Mouse (Mus musculus) gastrocnemius, postnatal 4 days (tissue): ENCODE measurements at regions not wholly inside any gene's neighbourhood (a gene's known extent, or its start where the extent isn't known, plus 50 kb on each side); places are given as distances from the start of the nearest gene placed in this dataset.

ENCODE experiments used
- DNase-seq, 2 experiments: peaks; one replicate each; pipeline ENCODE4 v3.0.0; 2021 to 2022; ENCODE audit warnings: low spot score in 2 of 2, mixed read lengths in 2 of 2

DNA sequence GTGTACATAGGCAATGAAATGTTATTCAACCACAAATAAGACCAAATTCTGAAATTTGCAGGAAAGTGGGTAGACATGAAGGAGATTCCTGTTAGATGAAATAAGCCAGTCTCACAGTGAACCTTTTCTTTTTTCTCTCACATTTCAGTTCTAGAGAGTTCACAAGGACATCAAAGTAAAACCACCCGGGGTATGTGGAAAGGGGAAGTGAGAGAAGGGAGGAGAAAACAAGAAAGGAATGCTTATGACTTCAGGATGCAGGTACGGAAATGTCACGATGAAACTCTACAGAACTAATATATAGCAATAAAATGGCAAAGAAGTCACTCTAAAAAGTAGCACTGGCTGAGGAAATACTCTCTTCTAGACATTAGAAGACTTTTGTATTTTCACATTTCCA lies 548.7 kb upstream of the Klf4 start:
- no peak for DNase-seq

GRCm38 (mm10) chr4:56070664-56071334 lies 538.5 kb upstream of the Klf4 start:
- peak in 1 of 2 experiments; percentile 38 for DNase-seq

- DNase-seq, result no peak
Measured at GRCm38 (mm10) chr4:56068859-56069258, 536.6 kb upstream of the Klf4 start.

DNA sequence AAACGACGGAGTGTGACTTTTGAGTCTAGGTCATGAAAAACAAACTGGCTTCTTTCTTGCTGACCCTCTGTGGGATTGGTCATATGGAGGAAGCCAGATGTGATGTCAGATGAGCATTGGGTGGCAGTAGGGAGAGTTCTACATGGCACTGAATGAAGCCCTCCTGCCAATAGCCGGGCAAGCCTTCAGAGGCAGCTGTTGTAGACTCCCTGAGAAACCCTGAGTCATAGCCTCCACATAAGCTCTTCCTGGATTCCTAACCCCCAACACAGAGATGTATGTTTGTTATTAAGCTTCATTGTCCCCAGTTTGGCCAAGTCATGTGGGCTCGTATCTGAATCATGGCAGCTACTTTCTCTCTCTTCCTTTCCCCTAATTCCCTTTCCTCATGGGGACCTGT lies 532.4 kb upstream of the Klf4 start:
- no peak for DNase-seq

- DNase-seq, result no peak
Measured at GRCm38 (mm10) chr4:56051792-56052380, 519.6 kb upstream of the Klf4 start.

- DNase-seq, result no peak
Measured at GRCm38 (mm10) chr4:56039327-56039726, 507.1 kb upstream of the Klf4 start.

DNA sequence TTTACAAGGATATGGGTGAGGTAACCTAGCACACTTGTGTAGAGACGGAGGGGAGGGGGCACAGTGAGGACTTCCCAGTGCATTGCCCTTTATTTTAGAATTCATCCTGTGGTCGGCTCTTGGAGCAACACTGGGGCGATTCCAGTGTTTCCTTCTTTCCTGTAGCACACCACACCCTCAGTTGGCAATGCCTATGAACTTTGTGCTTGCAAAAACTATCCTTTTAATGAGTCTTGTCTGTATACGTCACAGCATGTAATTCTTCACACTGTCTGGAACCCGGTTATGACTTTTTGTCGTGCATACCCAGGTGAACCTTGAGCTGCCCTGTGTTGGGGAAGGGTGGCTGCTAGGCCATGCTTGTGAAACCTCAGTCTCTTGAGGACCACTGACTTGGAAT lies 504.1 kb upstream of the Klf4 start:
- no peak for DNase-seq

DNA sequence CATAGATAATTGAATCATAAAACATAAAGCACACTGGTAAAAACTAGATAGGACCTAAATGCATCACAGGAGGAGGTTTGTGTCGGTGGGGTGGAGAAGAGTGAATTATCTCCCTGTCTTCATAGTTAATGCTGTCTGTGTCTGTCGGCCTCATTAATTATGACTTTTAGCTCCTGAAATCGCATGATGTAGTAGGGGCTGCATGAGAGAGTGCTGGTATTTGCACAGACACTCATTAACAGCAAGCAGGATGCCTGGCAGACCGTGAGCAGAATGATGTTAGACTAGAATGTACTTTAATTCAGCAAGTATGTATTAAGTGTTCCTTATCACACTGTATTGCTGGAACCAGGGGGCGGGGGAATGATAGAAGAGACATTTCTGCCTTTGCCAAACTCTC lies 503.3 kb upstream of the Klf4 start:
- no peak for DNase-seq

GRCm38 (mm10) chr4:56028441-56028840 lies 496.2 kb upstream of the Klf4 start:
- no peak for DNase-seq

DNA sequence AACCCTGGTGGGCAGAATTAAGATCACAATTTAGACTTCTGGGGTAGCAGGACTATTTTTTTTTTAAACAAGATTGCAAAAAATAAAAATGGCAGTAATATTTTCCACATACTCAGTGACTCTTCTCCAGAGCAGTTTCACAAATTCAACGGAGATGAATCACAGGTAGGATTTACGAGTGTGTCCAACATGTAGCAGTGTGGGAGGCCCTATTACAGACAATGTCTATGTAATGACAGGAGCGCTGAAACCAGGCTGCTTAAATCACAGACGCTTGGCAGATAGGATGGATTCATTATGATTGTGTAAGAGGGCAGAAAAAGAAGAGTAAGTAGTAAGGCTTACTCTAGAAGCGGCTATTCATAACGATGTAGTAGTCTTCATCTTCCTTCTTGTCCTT lies 495.0 kb upstream of the Klf4 start:
- DNase-seq, result no peak

- DNase-seq, result no peak
Measured at GRCm38 (mm10) chr4:56024478-56024877, 492.2 kb upstream of the Klf4 start.

GRCm38 (mm10) chr4:56018212-56018611 lies 485.9 kb upstream of the Klf4 start:
- no peak for DNase-seq

DNA sequence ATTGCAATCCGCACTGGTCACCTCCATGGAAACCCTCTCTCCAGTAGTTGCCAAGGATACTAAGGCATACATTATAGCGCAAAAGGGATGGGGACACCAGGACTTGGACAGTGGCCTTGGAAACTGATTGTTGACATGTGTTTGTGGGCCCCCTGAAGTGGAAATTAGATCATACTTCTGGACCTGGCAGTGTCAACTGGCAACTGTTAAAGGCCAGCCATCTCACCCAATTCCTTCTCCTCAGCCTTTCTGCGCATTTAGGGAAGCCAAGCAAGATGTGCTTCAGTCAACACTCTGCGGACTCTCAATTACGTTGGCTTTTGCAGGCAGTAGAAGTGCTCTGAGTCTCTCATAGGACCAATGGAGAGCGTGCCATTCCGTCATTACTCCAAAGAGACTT lies 483.2 kb upstream of the Klf4 start:
- no peak for DNase-seq

- no peak for DNase-seq
Measured at GRCm38 (mm10) chr4:56008287-56008686, 476.0 kb upstream of the Klf4 start.

- no peak for DNase-seq
Measured at GRCm38 (mm10) chr4:56004227-56004626, 472.0 kb upstream of the Klf4 start.

- peak in 1 of 2 experiments; percentile 24 for DNase-seq
Measured at GRCm38 (mm10) chr4:56001312-56001731, 469.1 kb upstream of the Klf4 start.

GRCm38 (mm10) chr4:55984026-55984425 lies 451.8 kb upstream of the Klf4 start:
- DNase-seq, result no peak

DNA sequence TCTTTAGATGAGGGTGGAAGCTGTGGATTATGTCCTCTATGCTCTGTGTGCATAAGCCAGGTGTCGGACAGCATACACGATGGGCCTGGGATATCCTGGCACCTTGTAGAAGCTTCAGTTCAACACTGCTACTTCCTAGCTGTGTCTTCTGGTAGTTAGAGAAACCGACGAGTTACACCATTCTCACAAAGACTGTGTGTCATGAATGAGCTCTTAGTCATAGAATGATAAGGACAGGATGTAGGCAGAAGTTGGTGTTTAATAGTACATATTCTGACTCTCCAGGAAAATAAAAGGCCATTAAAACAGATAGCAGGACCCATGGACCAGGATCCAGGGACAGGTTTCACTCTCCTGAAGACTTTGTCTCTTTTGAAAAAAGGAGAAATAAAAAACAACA lies 446.3 kb upstream of the Klf4 start:
- DNase-seq, result no peak

DNA sequence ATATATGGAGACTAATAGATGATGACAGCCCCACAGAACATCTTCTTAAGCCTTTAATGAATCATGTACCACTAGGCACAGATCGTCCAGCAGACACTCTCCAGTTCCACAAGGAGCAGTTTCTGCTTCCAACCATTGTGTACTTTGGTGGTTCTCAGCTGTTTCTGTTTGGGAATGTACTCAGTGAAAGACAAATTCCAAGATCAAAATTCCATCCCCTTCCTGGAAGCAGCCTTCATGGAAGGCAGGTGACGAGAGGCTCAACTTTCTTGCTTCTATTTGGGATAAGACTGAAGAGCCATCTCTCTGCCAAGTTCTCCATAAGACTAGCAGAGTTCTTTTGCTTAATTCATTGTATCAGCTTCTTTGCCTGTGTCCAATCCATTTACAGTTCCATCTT lies 444.0 kb upstream of the Klf4 start:
- DNase-seq, result no peak

GRCm38 (mm10) chr4:55973706-55974105 lies 441.4 kb upstream of the Klf4 start:
- DNase-seq, result no peak

DNA sequence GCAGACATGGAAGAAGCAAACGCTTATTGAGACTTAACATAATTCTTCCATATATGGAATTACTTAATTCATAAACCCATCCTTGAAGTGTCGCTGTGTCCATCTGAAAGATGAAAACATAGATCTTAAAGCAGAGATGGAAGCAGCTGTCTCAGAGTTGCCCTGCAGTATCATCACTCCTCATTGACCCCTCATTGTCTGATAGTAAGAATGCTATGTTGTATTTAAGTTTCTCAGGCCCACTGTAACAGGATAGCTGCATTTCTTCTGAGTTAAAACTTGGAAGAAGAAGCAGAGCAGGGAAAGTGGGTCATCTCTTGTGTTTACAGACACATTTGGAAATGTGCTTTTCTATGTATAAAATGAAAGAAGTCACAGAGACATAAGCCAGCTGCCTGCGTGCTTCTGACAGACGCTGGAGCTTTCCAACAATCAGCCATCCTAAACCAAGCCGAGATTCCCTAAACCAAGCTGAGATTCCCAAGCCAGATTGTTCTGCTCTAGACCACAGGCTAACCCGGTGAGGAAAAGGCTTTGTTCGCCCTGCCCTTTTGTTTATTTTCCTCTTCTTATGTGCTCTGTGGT lies 440.1 kb upstream of the Klf4 start:
- DNase-seq, result no peak

DNA sequence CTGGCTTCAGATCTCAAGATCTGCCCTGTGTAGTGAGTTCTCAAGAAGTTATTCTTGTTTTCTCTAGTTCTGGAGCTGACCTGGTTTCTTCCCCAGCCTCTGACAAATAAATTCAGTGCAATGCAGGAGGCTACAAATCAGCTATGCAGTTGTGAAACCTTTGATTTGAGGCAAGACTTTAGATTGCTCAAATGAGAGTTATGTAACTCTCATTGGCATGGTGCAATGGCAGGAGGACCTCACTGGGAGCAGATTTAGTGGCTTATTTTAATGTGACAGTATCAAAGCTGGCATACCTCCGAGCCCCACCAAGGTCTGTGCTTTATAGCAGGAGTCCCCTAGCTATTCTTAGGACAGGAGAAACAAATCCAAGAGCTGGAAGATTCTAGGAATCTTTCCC lies 427.8 kb upstream of the Klf4 start:
- DNase-seq, result no peak

GRCm38 (mm10) chr4:55953701-55954100 lies 421.4 kb upstream of the Klf4 start:
- no peak for DNase-seq
